Mouse (Mus musculus): ENCODE measurements at regions not wholly inside any gene's neighbourhood (a gene's known extent, or its start where the extent isn't known, plus 50 kb on each side); places are given as distances from the start of the nearest gene placed in this dataset.

GRCm38 (mm10) chr12:85542881-85543280 lies 55.9 kb upstream of the Jdp2 start:
- Histone ChIP-seq H3K4me3 (ENCODE audit: insufficient read depth, low read depth, low read length) (no peak overlapping the region), H3K4me1 (ENCODE audit: control insufficient read depth, insufficient read depth, low read length) (no peaks in the 10 kb centered on the region), H3K27ac (ENCODE audit: insufficient read depth, low read depth, low read length) (no peak overlapping the region), H3K27me3 (replicated peaks; ENCODE audit: control insufficient read depth, insufficient read depth, low read length) (no peaks in the 10 kb centered on the region), H3K36me3 (ENCODE audit: control insufficient read depth, insufficient read depth, low read length) (no peaks in the 10 kb centered on the region)
- TF ChIP-seq CTCF (conservative IDR thresholded peaks at IDR 0.05; ENCODE audit: insufficient read depth, insufficient read length, low read depth, low read length) (no peak), POLR2A (IDR thresholded peaks at IDR 0.05; ENCODE audit: low read depth, low read length) (no peak)
- peak; percentile 16 for DNase-seq
- WGBS, result 59% methylated on average over 6 of the region's 6 CpGs

- 93% methylated on average over 9 of the region's 9 CpGs for WGBS
- no peaks in the 10 kb centered on the region for H3K36me3 ChIP-seq (ENCODE audit: control insufficient read depth, insufficient read depth, low read length)
- no peak for TF ChIP-seq POLR2A (IDR thresholded peaks at IDR 0.05; ENCODE audit: low read depth, low read length)
- TF ChIP-seq CTCF (conservative IDR thresholded peaks at IDR 0.05; ENCODE audit: insufficient read depth, insufficient read length, low read depth, low read length), result no peak
- no peaks in the 10 kb centered on the region for H3K4me1 ChIP-seq (ENCODE audit: control insufficient read depth, insufficient read depth, low read length)
- no peak overlapping the region for H3K4me3 ChIP-seq (ENCODE audit: insufficient read depth, low read depth, low read length)
- no peak for DNase-seq
- no peak overlapping the region for H3K27ac ChIP-seq (ENCODE audit: insufficient read depth, low read depth, low read length)
- no peaks in the 10 kb centered on the region for H3K27me3 ChIP-seq (replicated peaks; ENCODE audit: control insufficient read depth, insufficient read depth, low read length)
Measured at GRCm38 (mm10) chr12:85543520-85543919, 55.3 kb upstream of the Jdp2 start.

- TF ChIP-seq CTCF (conservative IDR thresholded peaks at IDR 0.05; ENCODE audit: insufficient read depth, insufficient read length, low read depth, low read length) (no peak), POLR2A (IDR thresholded peaks at IDR 0.05; ENCODE audit: low read depth, low read length) (no peak)
- Histone ChIP-seq H3K27me3 (replicated peaks; ENCODE audit: control insufficient read depth, insufficient read depth, low read length) (no peaks in the 10 kb centered on the region), H3K4me1 (ENCODE audit: control insufficient read depth, insufficient read depth, low read length) (no peaks in the 10 kb centered on the region), H3K36me3 (ENCODE audit: control insufficient read depth, insufficient read depth, low read length) (no peaks in the 10 kb centered on the region), H3K4me3 (ENCODE audit: insufficient read depth, low read depth, low read length) (no peak overlapping the region), H3K27ac (ENCODE audit: insufficient read depth, low read depth, low read length) (no peak overlapping the region)
- 65% methylated on average over 4 of the region's 4 CpGs for WGBS
- DNase-seq, result no peak
Measured at GRCm38 (mm10) chr12:85544801-85545200, 54.0 kb upstream of the Jdp2 start.

- TF ChIP-seq POLR2A (IDR thresholded peaks at IDR 0.05; ENCODE audit: low read depth, low read length), result no peak
- no peak for TF ChIP-seq CTCF (conservative IDR thresholded peaks at IDR 0.05; ENCODE audit: insufficient read depth, insufficient read length, low read depth, low read length)
- Histone ChIP-seq H3K4me1 (ENCODE audit: control insufficient read depth, insufficient read depth, low read length) (no peaks in the 10 kb centered on the region), H3K27ac (ENCODE audit: insufficient read depth, low read depth, low read length) (no peak overlapping the region), H3K4me3 (ENCODE audit: insufficient read depth, low read depth, low read length) (no peak overlapping the region), H3K36me3 (ENCODE audit: control insufficient read depth, insufficient read depth, low read length) (no peaks in the 10 kb centered on the region), H3K27me3 (replicated peaks; ENCODE audit: control insufficient read depth, insufficient read depth, low read length) (no peaks in the 10 kb centered on the region)
- 42% methylated on average over 10 of the region's 10 CpGs for WGBS
- DNase-seq, result no peak
Measured at GRCm38 (mm10) chr12:85545718-85546117, 53.1 kb upstream of the Jdp2 start.

GRCm38 (mm10) chr12:85548076-85548475 lies 50.8 kb upstream of the Jdp2 start:
- H3K27ac ChIP-seq (ENCODE audit: insufficient read depth, low read depth, low read length), result no peak overlapping the region
- WGBS, result 65% methylated on average over 8 of the region's 8 CpGs
- H3K36me3 ChIP-seq (ENCODE audit: control insufficient read depth, insufficient read depth, low read length), result no peaks in the 10 kb centered on the region
- DNase-seq, result peak; percentile 36
- H3K27me3 ChIP-seq (replicated peaks; ENCODE audit: control insufficient read depth, insufficient read depth, low read length), result no peaks in the 10 kb centered on the region
- H3K4me3 ChIP-seq (ENCODE audit: insufficient read depth, low read depth, low read length), result no peak overlapping the region
- H3K4me1 ChIP-seq (ENCODE audit: control insufficient read depth, insufficient read depth, low read length), result no peaks in the 10 kb centered on the region
- TF ChIP-seq POLR2A (IDR thresholded peaks at IDR 0.05; ENCODE audit: low read depth, low read length), result no peak
- no peak for TF ChIP-seq CTCF (conservative IDR thresholded peaks at IDR 0.05; ENCODE audit: insufficient read depth, insufficient read length, low read depth, low read length)

Data from kidney, adult 2 months (tissue).